Mouse (Mus musculus): Measurements from ENCODE around the gene Ccdc78.

Ccdc78 gene

GRCm38 (mm10) chr17:25817662-25818061 lies 31.3 kb downstream of the Ccdc78 start:
- no peak for DNase-seq

GRCm38 (mm10) chr17:25818851-25819780 lies 32.7 kb downstream of the Ccdc78 start:
- peak; percentile 91 for DNase-seq

GRCm38 (mm10) chr17:25823452-25823851 lies 37.1 kb downstream of the Ccdc78 start, which contains the start of gene Wdr24:
Wdr24 (plus strand) TSS chr17:25823627.
- peak; percentile 96 for DNase-seq

GRCm38 (mm10) chr17:25824362-25825142 lies 38.2 kb downstream of the Ccdc78 start:
- peak; percentile 91 for DNase-seq

- peak; percentile 91 for DNase-seq
Observed at GRCm38 (mm10) chr17:25825311-25825710, 38.9 kb downstream of the Ccdc78 start.

- DNase-seq, result peak; percentile 92
Observed at GRCm38 (mm10) chr17:25825984-25826570, 39.7 kb downstream of the Ccdc78 start.

- peak; percentile 91 for DNase-seq
Observed at GRCm38 (mm10) chr17:25827011-25827410, 40.6 kb downstream of the Ccdc78 start.

GRCm38 (mm10) chr17:25827546-25828222 lies 41.3 kb downstream of the Ccdc78 start:
- DNase-seq, result peak; percentile 95

GRCm38 (mm10) chr17:25828223-25828594 lies 41.8 kb downstream of the Ccdc78 start:
- DNase-seq, result no peak

GRCm38 (mm10) chr17:25828712-25829557 lies 42.6 kb downstream of the Ccdc78 start, which contains the start of gene Jmjd8:
Jmjd8 (plus strand) TSS chr17:25828867.
- peak; percentile 98 for DNase-seq

GRCm38 (mm10) chr17:25829558-25830017 lies 43.2 kb downstream of the Ccdc78 start:
- DNase-seq, result peak; percentile 94

GRCm38 (mm10) chr17:25830200-25830753 lies 43.9 kb downstream of the Ccdc78 start:
- DNase-seq, result peak; percentile 92

- peak; percentile 95 for DNase-seq
Observed at GRCm38 (mm10) chr17:25830806-25831431, 44.5 kb downstream of the Ccdc78 start.

- peak; percentile 96 for DNase-seq
Observed at GRCm38 (mm10) chr17:25831451-25832281, 45.3 kb downstream of the Ccdc78 start.

- DNase-seq, result peak; percentile 100
Observed at GRCm38 (mm10) chr17:25832436-25833290, 46.3 kb downstream of the Ccdc78 start.

GRCm38 (mm10) chr17:25833291-25833663 lies 46.9 kb downstream of the Ccdc78 start, which contains the start of gene Stub1:
Stub1 (minus strand) TSS chr17:25833404.
- DNase-seq, result peak; percentile 99

GRCm38 (mm10) chr17:25833961-25834594 lies 47.7 kb downstream of the Ccdc78 start:
- DNase-seq, result peak; percentile 96
